Mouse (Mus musculus) thymus, adult 2 months (tissue): ENCODE measurements around the gene Kctd12. TPM values are rescaled to one million over a fixed set of nuclear protein-coding genes. Genes with fewer than 3 reads are reported as not detected.

Experiments used
- DNase-seq: peaks from one replicate; pipeline ENCODE4 v3.0.0; 2021
- H3K27ac ChIP-seq: fragments of 200-500 bp; 2 replicates; pipeline ENCODE4 v1.5.1; 2012; ENCODE audit warnings: low read length, control low read depth; ENCODE audit not compliant: control insufficient read depth, insufficient read depth
- H3K27me3 ChIP-seq: fragments of 200-500 bp; 2 replicates; pipeline ENCODE4 v1.6.1; 2012; ENCODE audit warnings: mild to moderate bottlenecking, low read length, moderate library complexity, mixed read lengths; ENCODE audit not compliant: control insufficient read depth, insufficient read depth
- H3K36me3 ChIP-seq: fragments of 200-500 bp; 2 replicates; pipeline ENCODE4 v1.6.1; 2012; ENCODE audit warnings: mild to moderate bottlenecking, low read length, moderate library complexity; ENCODE audit not compliant: control insufficient read depth, insufficient read depth
- H3K4me1 ChIP-seq: fragments of 200-500 bp; replicated peaks from 2 replicates; pipeline ENCODE4 v1.6.1; 2012; ENCODE audit warnings: low read length; ENCODE audit not compliant: control insufficient read depth, insufficient read depth
- H3K4me3 ChIP-seq: fragments of 200-500 bp; 2 replicates; pipeline ENCODE4 v1.5.1; 2012; ENCODE audit warnings: mild to moderate bottlenecking, low read length, control low read depth, moderate library complexity; ENCODE audit not compliant: control insufficient read depth, insufficient read depth
- CTCF ChIP-seq: fragments of 200-500 bp; IDR thresholded peaks from 2 replicates; pipeline ENCODE4 v1.5.1; 2012; ENCODE audit warnings: mild to moderate bottlenecking, control low read depth, low read length, moderate library complexity, borderline replicate concordance; ENCODE audit not compliant: control insufficient read depth, poor library complexity, insufficient read depth; ENCODE audit errors: extremely low read depth
- POLR2A ChIP-seq: fragments of 200-500 bp; IDR thresholded peaks from 2 replicates; pipeline ENCODE4 v1.6.1; 2012; ENCODE audit warnings: mild to moderate bottlenecking, low read length, control low read depth, moderate library complexity; ENCODE audit not compliant: control insufficient read depth, poor library complexity, insufficient read depth; ENCODE audit errors: extremely low read depth
- WGBS: fragments of 180-500 bp; shearing (Covaris S2); methylation state at CpG from one replicate; pipeline ENCODE4 v1.1.7; 2018; 5-methylcytosine and 5-hydroxymethylcytosine counted together
- polyA plus RNA-seq: library from polyadenylated mRNA; depleted of rRNA; stranded (reverse); fragments of >200 nt; gene quantifications from 2 replicates; pipeline ENCODE4 v1.2.3, GENCODE M21; 2012; rRNA removed

Kctd12 gene
- polyA plus RNA-seq, 1 experiment: 20.0 TPM

- no peak for DNase-seq
- no peaks in the 10 kb centered on the region for H3K4me1 ChIP-seq
- H3K36me3 ChIP-seq: no peaks in the 10 kb centered on the region
- 95% methylated on average over 2 of the region's 2 CpGs for WGBS
- no peak overlapping the region for H3K27ac ChIP-seq
- no peak overlapping the region for H3K4me3 ChIP-seq
- TF ChIP-seq CTCF: no peak
- no peaks in the 10 kb centered on the region for H3K27me3 ChIP-seq
These were observed 34.6 kb downstream of the Kctd12 start for GRCm38 (mm10) chr14:102947796-102948195.

GRCm38 (mm10) chr14:102942222-102942843 is 40.1 kb downstream of the Kctd12 start:
- H3K27ac ChIP-seq: no peak overlapping the region
- TF ChIP-seq POLR2A (no peak), CTCF (no peak)

GRCm38 (mm10) chr14:102934878-102935277 is 47.6 kb downstream of the Kctd12 start:
- Histone ChIP-seq H3K4me1 (no peaks in the 10 kb centered on the region), H3K27me3 (no peaks in the 10 kb centered on the region), H3K4me3 (no peak overlapping the region), H3K27ac (no peak overlapping the region), H3K36me3 (no peaks in the 10 kb centered on the region)
- TF ChIP-seq POLR2A (no peak), CTCF (no peak)
- 94% methylated on average over 2 of the region's 2 CpGs for WGBS
- DNase-seq: no peak

More at GRCm38 (mm10) chr14:102942222-102942843, 40.1 kb downstream of the Kctd12 start:
- no peaks in the 10 kb centered on the region for H3K4me1 ChIP-seq
- DNase-seq: no peak
- H3K27me3 ChIP-seq: no peaks in the 10 kb centered on the region
- WGBS: 10% methylated on average over 2 of the region's 2 CpGs
- no peaks in the 10 kb centered on the region for H3K36me3 ChIP-seq
- H3K4me3 ChIP-seq: no peak overlapping the region

GRCm38 (mm10) chr14:102930933-102931332 is 51.5 kb downstream of the Kctd12 start:
- Histone ChIP-seq H3K27me3 (no peaks in the 10 kb centered on the region), H3K27ac (no peak overlapping the region), H3K4me1 (no peaks in the 10 kb centered on the region), H3K4me3 (no peak overlapping the region), H3K36me3 (no peaks in the 10 kb centered on the region)
- DNase-seq: no peak
- 39% methylated on average over 1 of the region's 1 CpGs for WGBS
- TF ChIP-seq POLR2A (no peak), CTCF (no peak)

GRCm38 (mm10) chr14:102929545-102929944 is 52.9 kb downstream of the Kctd12 start:
- Histone ChIP-seq H3K36me3 (no peaks in the 10 kb centered on the region), H3K27me3 (no peaks in the 10 kb centered on the region), H3K4me3 (no peak overlapping the region), H3K27ac (no peak overlapping the region), H3K4me1 (no peaks in the 10 kb centered on the region)
- WGBS: 94% methylated on average over 3 of the region's 3 CpGs
- DNase-seq: no peak
- TF ChIP-seq POLR2A (no peak), CTCF (no peak)

- Histone ChIP-seq H3K27ac (no peak overlapping the region), H3K36me3 (no peaks in the 10 kb centered on the region), H3K4me1 (no peaks in the 10 kb centered on the region), H3K4me3 (no peak overlapping the region), H3K27me3 (no peaks in the 10 kb centered on the region)
- DNase-seq: no peak
- WGBS: 89% methylated on average over 5 of the region's 5 CpGs
- TF ChIP-seq CTCF (no peak), POLR2A (no peak)
These were observed 54.5 kb downstream of the Kctd12 start for GRCm38 (mm10) chr14:102927847-102928466.

Other genes with a start within 250 kb of the Kctd12 start
- gene Acod1, start 64.3 kb upstream of the Kctd12 start, polyA plus RNA-seq: 0.55 and 0.86 TPM in 2 replicates
- gene Cln5, start 87.6 kb upstream of the Kctd12 start, polyA plus RNA-seq: 21.6 and 23.4 TPM in 2 replicates
- 105 and 113 TPM in 2 replicates for gene Fbxl3, start 116.9 kb upstream of the Kctd12 start, polyA plus RNA-seq